Mouse (Mus musculus) right cerebral cortex, postnatal 10 days (tissue): ENCODE measurements around the gene Gm15023.
A peak's percentile ranks its signal among the peaks of the same experiment; 100 is the strongest.
"Not testable (repeated sequence)": the region's sequence is repeated elsewhere in the genome, so short reads cannot be mapped to it uniquely, and the experiment has no call there.

Experiments used
- DNase-seq, 2 experiments: peaks; one replicate each; pipeline ENCODE4 v3.0.0; 2021; ENCODE audit warnings: low spot score in 2 of 2

The Gm15023 gene

GRCm38 (mm10) chrX:135177532-135177931 lies at the start of gene Gm15023:
Gene Gm15023, minus strand, starts transcription at chrX:135177632.
- not testable (repeated sequence) for DNase-seq

GRCm38 (mm10) chrX:135210436-135211221 lies 33.2 kb upstream of the Gm15023 start, which contains the start of gene Tceal6:
Gene Tceal6, minus strand, starts transcription at chrX:135210687.
- DNase-seq, result peak; percentile 60 to 71

- peak; percentile 31 to 36 for DNase-seq
Measured at GRCm38 (mm10) chrX:135209773-135210435, 32.5 kb upstream of the Gm15023 start.

- DNase-seq, result not testable (repeated sequence)
Measured at GRCm38 (mm10) chrX:135189924-135190323, 12.5 kb upstream of the Gm15023 start.

- DNase-seq, result not testable (repeated sequence)
Measured at GRCm38 (mm10) chrX:135188661-135189060, 11.2 kb upstream of the Gm15023 start.
